8 mouse cellular contexts compared by ENCODE assay signal in genomic region chr5:123057366-123058250, GRCm38 (mm10). TPM values are rescaled to one million over a fixed set of nuclear protein-coding genes. Genes with fewer than 3 reads are reported as not detected.
DNase-seq lines count a peak whose midpoint lies in the region; ATAC-seq and TF ChIP-seq lines count a peak whose summit lies in the region.

No protein-coding gene starts in this region.

- H3K27me3 ChIP-seq in C2C12 (ENCODE audit: control insufficient read depth, insufficient read depth, insufficient read length) (no peaks in the 10 kb centered on the region), myocyte (ENCODE audit: control insufficient read depth, insufficient read depth, insufficient read length) (no peaks in the 10 kb centered on the region)
- no peaks in the 10 kb centered on the region for H3K27me3 ChIP-seq in erythroblast, embryonic 14.5 days (ENCODE audit: control insufficient read depth)
- H3K27me3 ChIP-seq in heart, embryonic 11.5 days (ENCODE audit: control insufficient read depth, insufficient read depth, low read length) = no peaks in the 10 kb centered on the region
- H3K27me3 ChIP-seq in kidney, embryonic 16.5 days (ENCODE audit: insufficient read depth, low read length) = no peaks in the 10 kb centered on the region
- no peaks in the 10 kb centered on the region for H3K27me3 ChIP-seq in liver, adult 2 months (ENCODE audit: control insufficient read depth, insufficient read depth, low read length)
- no peaks in the 10 kb centered on the region; the same call in 1 of the 2 replicates for H3K27me3 ChIP-seq in splenic B cell, adult 2 months (ENCODE audit: control insufficient read depth, insufficient read depth, low read length, poor library complexity, severe bottlenecking)

- peak; percentile 14 for TF ChIP-seq CTCF in C2C12 (IDR thresholded peaks at IDR 0.05; ENCODE audit: control insufficient read depth, insufficient read depth, insufficient read length)
- peak; percentile 49; the same call in 1 of the 2 replicates for TF ChIP-seq CTCF in brain, embryonic 14.5 days (IDR thresholded peaks at IDR 0.05; ENCODE audit: borderline replicate concordance, extremely low read depth, insufficient read depth, insufficient read length)
- peak; percentile 49 for TF ChIP-seq CTCF in liver, adult 2 months (IDR thresholded peaks at IDR 0.05; ENCODE audit: low read depth, low read length)

- TF ChIP-seq POLR2A in brain, embryonic 14.5 days (IDR thresholded peaks at IDR 0.05; ENCODE audit: borderline replicate concordance, extremely low read depth, insufficient read depth, insufficient read length, poor library complexity, severe bottlenecking) = peak; percentile 55; the same call in 1 of the 2 replicates
- TF ChIP-seq POLR2A in liver, adult 2 months (IDR thresholded peaks at IDR 0.05; ENCODE audit: extremely low read depth, insufficient read depth, low read length) = peak; percentile 66
- peak; percentile 88 for TF ChIP-seq POLR2A in myocyte (IDR thresholded peaks at IDR 0.05; ENCODE audit: insufficient read length, low read depth)

- peaks cover 2% of the 10 kb centered on the region; the same call in 1 of the 2 replicates for H3K9me3 ChIP-seq in erythroblast, embryonic 14.5 days (ENCODE audit: control insufficient read depth, low read length)
- H3K9me3 ChIP-seq in heart, embryonic 11.5 days (replicated peaks; ENCODE audit: control insufficient read depth, low read length) = no peaks in the 10 kb centered on the region
- no peaks in the 10 kb centered on the region for H3K9me3 ChIP-seq in kidney, embryonic 16.5 days (ENCODE audit: low read length)

- no peaks in the 10 kb centered on the region for H3K79me3 ChIP-seq in C2C12 (ENCODE audit: low read depth)

- WGBS in heart, embryonic 11.5 days (ENCODE audit: insufficient replicate concordance) = 8% methylated on average over 48 of the region's 48 CpGs
- WGBS in kidney, embryonic 16.5 days = 8% methylated on average over 48 of the region's 48 CpGs
- WGBS in liver, adult 2 months = 8% methylated on average over 48 of the region's 48 CpGs

- H3K9ac ChIP-seq in heart, embryonic 11.5 days (ENCODE audit: low read depth, low read length) = peak overlapping the region; percentile 72
- peak overlapping the region; percentile 65 for H3K9ac ChIP-seq in kidney, embryonic 16.5 days (replicated peaks; ENCODE audit: low read length)
- peak overlapping the region; percentile 33 for H3K9ac ChIP-seq in liver, adult 2 months (ENCODE audit: low read depth, low read length)

- DNase-seq in brain, embryonic 14.5 days (ENCODE audit: low read depth) = peak; percentile 100
- DNase-seq in liver, adult 2 months (ENCODE audit: extremely low read depth, low read depth, low spot score) = peak; percentile 94
- peak; percentile 100 for DNase-seq in splenic B cell, adult 2 months (ENCODE audit: low read depth, low spot score)

- ATAC-seq in heart, embryonic 11.5 days (replicated peaks; ENCODE audit: insufficient number of reproducible peaks, low FRiP score, low TSS enrichment) = peak; percentile 89
- peak; percentile 91 for ATAC-seq in kidney, embryonic 16.5 days (ENCODE audit: low FRiP score, low TSS enrichment)

- H3ac ChIP-seq in C2C12 (ENCODE audit: control insufficient read depth, insufficient read length, low read depth) (no peak overlapping the region), myocyte (ENCODE audit: control insufficient read depth, insufficient read length) (no peak overlapping the region)

- H3K79me2 ChIP-seq in C2C12 (ENCODE audit: control insufficient read depth, insufficient read depth) = no peaks in the 10 kb centered on the region
- no peaks in the 10 kb centered on the region for H3K79me2 ChIP-seq in liver, adult 2 months (ENCODE audit: control insufficient read depth, insufficient read depth, low read length)
- H3K79me2 ChIP-seq in myocyte (ENCODE audit: control insufficient read depth, insufficient read depth) = no peaks in the 10 kb centered on the region

- peak overlapping the region; percentile 63 for H3K4me2 ChIP-seq in heart, embryonic 11.5 days
- H3K4me2 ChIP-seq in kidney, embryonic 16.5 days (replicated peaks; ENCODE audit: low read depth, low read length) = peak overlapping the region; percentile 52
- peak overlapping the region; percentile 89 for H3K4me2 ChIP-seq in myocyte (ENCODE audit: low read depth)

- H3K4me3 ChIP-seq in C2C12 (ENCODE audit: insufficient read depth, poor library complexity, severe bottlenecking) (peak overlapping the region; percentile 32), myocyte (peak overlapping the region; percentile 26)
- peak overlapping the region; percentile 69 for H3K4me3 ChIP-seq in erythroblast, embryonic 14.5 days (replicated peaks)
- H3K4me3 ChIP-seq in heart, embryonic 11.5 days (ENCODE audit: low read depth, low read length) = peak overlapping the region; percentile 44
- peak overlapping the region; percentile 49 for H3K4me3 ChIP-seq in kidney, embryonic 16.5 days (ENCODE audit: low read length)
- peak overlapping the region; percentile 53 for H3K4me3 ChIP-seq in liver, adult 2 months (ENCODE audit: insufficient read depth, low read depth, low read length)

- H3K36me3 ChIP-seq in C2C12 (ENCODE audit: control insufficient read depth, insufficient read depth) = no peaks in the 10 kb centered on the region
- H3K36me3 ChIP-seq in erythroblast, embryonic 14.5 days (ENCODE audit: control insufficient read depth) = no peaks in the 10 kb centered on the region
- no peaks in the 10 kb centered on the region for H3K36me3 ChIP-seq in heart, embryonic 11.5 days (ENCODE audit: control insufficient read depth, insufficient read depth, low read length)
- no peaks in the 10 kb centered on the region for H3K36me3 ChIP-seq in kidney, embryonic 16.5 days (ENCODE audit: insufficient read depth, low read length)
- no peaks in the 10 kb centered on the region for H3K36me3 ChIP-seq in liver, adult 2 months (ENCODE audit: control insufficient read depth, insufficient read depth, low read length)
- H3K36me3 ChIP-seq in myocyte (ENCODE audit: control insufficient read depth, insufficient read depth) = no peaks in the 10 kb centered on the region
- H3K36me3 ChIP-seq in splenic B cell, adult 2 months (ENCODE audit: control insufficient read depth, insufficient read depth, low read length, poor library complexity, severe bottlenecking) = no peaks in the 10 kb centered on the region

- peaks cover 26% of the 10 kb centered on the region for H3K4me1 ChIP-seq in erythroblast, embryonic 14.5 days (ENCODE audit: control insufficient read depth)
- H3K4me1 ChIP-seq in heart, embryonic 11.5 days (ENCODE audit: control insufficient read depth, insufficient read depth, low read length) = no peaks in the 10 kb centered on the region
- peaks cover 13% of the 10 kb centered on the region for H3K4me1 ChIP-seq in kidney, embryonic 16.5 days (ENCODE audit: insufficient read depth, low read length)
- 0 out of 2 replicates have a peak, but pooled peaks cover 2% of the 10 kb centered on the region for H3K4me1 ChIP-seq in liver, adult 2 months (ENCODE audit: control insufficient read depth, insufficient read depth, low read length)

- peak overlapping the region; percentile 68 for H3K27ac ChIP-seq in heart, embryonic 11.5 days (ENCODE audit: low read depth, low read length)
- H3K27ac ChIP-seq in kidney, embryonic 16.5 days (ENCODE audit: low read length) = peak overlapping the region; percentile 41
- H3K27ac ChIP-seq in liver, adult 2 months (replicated peaks; ENCODE audit: insufficient read depth, low read depth, low read length) = peak overlapping the region; percentile 55

TF ChIP-seq in C2C12, 6 proteins besides CTCF, POLR2A, EP300 and RAD21 (continues in another document):
- TF ChIP-seq MYOD1 (IDR thresholded peaks at IDR 0.05; ENCODE audit: control insufficient read depth, insufficient read length, low read depth) (no peak), MAX (IDR thresholded peaks at IDR 0.05) (no peak), CEBPB (IDR thresholded peaks at IDR 0.05; ENCODE audit: low read depth) (no peak), FOSL1 (IDR thresholded peaks at IDR 0.05; ENCODE audit: insufficient read depth, low read length, poor library complexity, severe bottlenecking) (no peak), USF1 (IDR thresholded peaks at IDR 0.05; ENCODE audit: low read depth) (no peak)

TF ChIP-seq in myocyte, 11 proteins besides CTCF, POLR2A, EP300 and RAD21 (continues in another document):
- TF ChIP-seq POLR2AphosphoS2 (IDR thresholded peaks at IDR 0.05; ENCODE audit: insufficient read length, low read depth) (peak; percentile 90), MYOD1 (IDR thresholded peaks at IDR 0.05; ENCODE audit: control insufficient read depth in 1 of 3, insufficient read length in 2 of 3, low read depth in 2 of 3) (no peak), SRF (IDR thresholded peaks at IDR 0.05; ENCODE audit: control insufficient read depth, insufficient read length, low read depth) (no peak), MYOG (IDR thresholded peaks at IDR 0.05; ENCODE audit: control insufficient read depth in 1 of 3, insufficient read depth in 1 of 3, insufficient read length in 2 of 3, low read depth in 2 of 3) (no peak)

RNA-seq across cellular contexts. Expression of gene Tmem120b, which starts 10.6 kb away (rescaled TPM):
- polyA plus RNA-seq in C2C12 (2012; fragmentation: generic; extraction: Trizol) = 10.4 TPM
- 13.9 and 16.0 TPM in 2 replicates for polyA plus RNA-seq in brain, embryonic 14.5 days (2012; rRNA removed)
- polyA plus RNA-seq in erythroblast, embryonic 14.5 days (2012) = 9.4 and 10.1 TPM in 2 replicates
- 9.6 and 11.4 TPM in 2 replicates for polyA plus RNA-seq in heart, embryonic 11.5 days (2014; fragmentation: Nextera tagmentation; extraction: Ambion mirVana)
- 16.8 and 20.0 TPM in 2 replicates for polyA plus RNA-seq in kidney, embryonic 16.5 days (2015; fragmentation: Nextera tagmentation; extraction: Ambion mirVana)
- total RNA-seq in liver, adult 2 months (2014; rRNA removed) = 2.7 and 3.4 TPM in 2 replicates
- polyA plus RNA-seq in liver, adult 2 months (2012; rRNA removed) = 2.0 and 3.8 TPM in 2 replicates
- polyA plus RNA-seq in myocyte (2012; fragmentation: generic; extraction: Trizol) = 41.3 TPM

RNA-seq across cellular contexts. Expression of gene Morn3, which starts 10.8 kb away (rescaled TPM):
- polyA plus RNA-seq in C2C12 (2012; fragmentation: generic; extraction: Trizol) = not detected
- 0.16 and 0.59 TPM in 2 replicates for polyA plus RNA-seq in brain, embryonic 14.5 days (2012; rRNA removed)
- not detected in 2 replicates for polyA plus RNA-seq in erythroblast, embryonic 14.5 days (2012)
- 0.69 TPM in 1 of 2 replicates, not detected in the other for polyA plus RNA-seq in heart, embryonic 11.5 days (2014; fragmentation: Nextera tagmentation; extraction: Ambion mirVana)
- 0.56 TPM in 1 of 2 replicates, not detected in the other for polyA plus RNA-seq in kidney, embryonic 16.5 days (2015; fragmentation: Nextera tagmentation; extraction: Ambion mirVana)
- total RNA-seq in liver, adult 2 months (2014; rRNA removed) = not detected in 2 replicates
- not detected in 2 replicates for polyA plus RNA-seq in liver, adult 2 months (2012; rRNA removed)
- polyA plus RNA-seq in myocyte (2012; fragmentation: generic; extraction: Trizol) = not detected

RNA-seq across cellular contexts. Expression of gene Orai1, which starts 42.7 kb away (rescaled TPM):
- polyA plus RNA-seq in C2C12 (2012; fragmentation: generic; extraction: Trizol) (10.8 TPM), myocyte (2012; fragmentation: generic; extraction: Trizol) (36.7 TPM)
- polyA plus RNA-seq in brain, embryonic 14.5 days (2012; rRNA removed) = 21.2 and 23.6 TPM in 2 replicates
- 0.88 and 1.4 TPM in 2 replicates for polyA plus RNA-seq in erythroblast, embryonic 14.5 days (2012)
- polyA plus RNA-seq in heart, embryonic 11.5 days (2014; fragmentation: Nextera tagmentation; extraction: Ambion mirVana) = 12.5 and 15.1 TPM in 2 replicates
- polyA plus RNA-seq in kidney, embryonic 16.5 days (2015; fragmentation: Nextera tagmentation; extraction: Ambion mirVana) = 17.5 and 22.1 TPM in 2 replicates
- total RNA-seq in liver, adult 2 months (2014; rRNA removed) = 4.2 and 5.8 TPM in 2 replicates
- polyA plus RNA-seq in liver, adult 2 months (2012; rRNA removed) = 39.3 and 43.1 TPM in 2 replicates

Comparison
In these comparisons a context has a peak if more than half of its experiments do, and no peak if none do; other contexts are left out.
1. Peak in every context shown above with its lines: DNase-seq, ATAC-seq, H3K4me3 ChIP-seq and H3K27ac ChIP-seq.